Mouse (Mus musculus): ENCODE data around the gene Ftl1. TPM values are rescaled to one million over a fixed set of nuclear protein-coding genes. Genes with fewer than 3 reads are reported as not detected.
A peak's percentile ranks its signal among the peaks of the same experiment; 100 is the strongest.
"Not testable (repeated sequence)": the region's sequence is repeated elsewhere in the genome, so short reads cannot be mapped to it uniquely, and the experiment has no call there.

Ftl1 gene
- total RNA-seq, 1 experiment = 398 TPM

GRCm38 (mm10) chr7:45481374-45481927 lies 21.8 kb upstream of the Ftl1 start, which contains the start of gene Tulp2:
Gene Tulp2, plus strand, starts transcription at chr7:45481877.
- H3K4me3 ChIP-seq (ENCODE audit: insufficient read depth in 1 of 2, low read depth in 1 of 2, low read length in 2 of 2, poor library complexity in 1 of 2, severe bottlenecking in 1 of 2) = no peak within 1 kb of the TSS
- no peak for DNase-seq (ENCODE audit: low read depth, low spot score)
- TF ChIP-seq ZNF384 (IDR thresholded peaks at IDR 0.05; ENCODE audit: low read depth, low read length) = no peak
- peak; percentile 99 for TF ChIP-seq HCFC1 (IDR thresholded peaks at IDR 0.05; ENCODE audit: borderline replicate concordance, insufficient read depth, low read length)

GRCm38 (mm10) chr7:45480310-45480709 lies 20.6 kb upstream of the Ftl1 start:
- H3K9me3 ChIP-seq (ENCODE audit: control insufficient read depth, insufficient read depth, low read depth, low read length); H3K4me1 ChIP-seq (ENCODE audit: control insufficient read depth in 2 of 2, insufficient read depth in 2 of 2, low read length in 2 of 2, poor library complexity in 1 of 2); DNase-seq (ENCODE audit: low read depth, low spot score); H3K27ac ChIP-seq (ENCODE audit: insufficient read depth, low read depth, low read length, poor library complexity, severe bottlenecking); H3K9ac ChIP-seq (ENCODE audit: insufficient read depth, low read depth, low read length, poor library complexity, severe bottlenecking); H3K4me3 ChIP-seq (ENCODE audit: insufficient read depth in 1 of 2, low read depth in 1 of 2, low read length in 2 of 2, poor library complexity in 1 of 2, severe bottlenecking in 1 of 2); in situ Hi-C loops (cut with MboI; ENCODE audit: low sequenced_read_pairs in 2 of 2, unreplicated experiment in 2 of 2): not testable (repeated sequence)
- peaks cover 12% of the 10 kb centered on the region; the same call in 1 of the 2 replicates for H3K36me3 ChIP-seq (ENCODE audit: control insufficient read depth, insufficient read depth, low read length, poor library complexity, severe bottlenecking)

More at GRCm38 (mm10) chr7:45481374-45481927, 21.8 kb upstream of the Ftl1 start, which contains the start of gene Tulp2:
- Histone ChIP-seq H3K9ac (ENCODE audit: insufficient read depth, low read depth, low read length, poor library complexity, severe bottlenecking) (no peak within 1 kb of the TSS; the same call in 1 of the 2 replicates), H3K36me3 (ENCODE audit: control insufficient read depth, insufficient read depth, low read length, poor library complexity, severe bottlenecking) (peaks cover 15% of the 10 kb centered on the region; the same call in 1 of the 2 replicates), H3K27ac (ENCODE audit: insufficient read depth, low read depth, low read length, poor library complexity, severe bottlenecking) (no peak within 1 kb of the TSS), H3K4me1 (ENCODE audit: control insufficient read depth in 2 of 2, insufficient read depth in 2 of 2, low read length in 2 of 2, poor library complexity in 1 of 2) (peaks cover 2 to 6% of the 10 kb centered on the region in 2 experiments; a peak in 1 of 4 replicates), H3K9me3 (ENCODE audit: control insufficient read depth, insufficient read depth, low read depth, low read length) (no peaks in the 10 kb centered on the region)
- in situ Hi-C loops (cut with MboI; ENCODE audit: low sequenced_read_pairs in 2 of 2, unreplicated experiment in 2 of 2) = no loop called here

- H3K36me3 ChIP-seq (ENCODE audit: control insufficient read depth, insufficient read depth, low read length, poor library complexity, severe bottlenecking) = peaks cover 11% of the 10 kb centered on the region; the same call in 1 of the 2 replicates
- no peak for DNase-seq (ENCODE audit: low read depth, low spot score)
- H3K27ac ChIP-seq (ENCODE audit: insufficient read depth, low read depth, low read length, poor library complexity, severe bottlenecking) = no peak overlapping the region
- peak overlapping the region; percentile 5; the same call in 1 of the 2 replicates for H3K9ac ChIP-seq (ENCODE audit: insufficient read depth, low read depth, low read length, poor library complexity, severe bottlenecking)
- H3K4me3 ChIP-seq (ENCODE audit: insufficient read depth in 1 of 2, low read depth in 1 of 2, low read length in 2 of 2, poor library complexity in 1 of 2, severe bottlenecking in 1 of 2) = no peak overlapping the region
- no peaks in the 10 kb centered on the region for H3K9me3 ChIP-seq (ENCODE audit: control insufficient read depth, insufficient read depth, low read depth, low read length)
- TF ChIP-seq CHD2 (IDR thresholded peaks at IDR 0.05; ENCODE audit: low read depth, low read length) = no peak
- TF ChIP-seq ZNF384 (IDR thresholded peaks at IDR 0.05; ENCODE audit: low read depth, low read length) = no peak
- TF ChIP-seq ZC3H11A (IDR thresholded peaks at IDR 0.05; ENCODE audit: borderline replicate concordance, low read depth, low read length) = no peak
- no peak for TF ChIP-seq HCFC1 (IDR thresholded peaks at IDR 0.05; ENCODE audit: borderline replicate concordance, insufficient read depth, low read length)
- TF ChIP-seq MAFK (IDR thresholded peaks at IDR 0.05; ENCODE audit: insufficient read depth, low read depth, low read length) = no peak
- in situ Hi-C loops (cut with MboI; ENCODE audit: low sequenced_read_pairs in 2 of 2, unreplicated experiment in 2 of 2) = loop anchor here in 1 of 2 experiments (10.0 kb wide), 1 partner anchor 116 kb away; no protein-coding TSS in a partner anchor
- peaks cover 2 to 8% of the 10 kb centered on the region in 2 experiments; a peak in 2 of 4 replicates for H3K4me1 ChIP-seq (ENCODE audit: control insufficient read depth in 2 of 2, insufficient read depth in 2 of 2, low read length in 2 of 2, poor library complexity in 1 of 2)
Measured at GRCm38 (mm10) chr7:45478774-45479173, 19.1 kb upstream of the Ftl1 start.

- Histone ChIP-seq H3K4me1 (ENCODE audit: control insufficient read depth in 2 of 2, insufficient read depth in 2 of 2, low read length in 2 of 2, poor library complexity in 1 of 2) (peaks cover 2 to 8% of the 10 kb centered on the region in 2 experiments; a peak in 2 of 4 replicates), H3K36me3 (ENCODE audit: control insufficient read depth, insufficient read depth, low read length, poor library complexity, severe bottlenecking) (peaks cover 11% of the 10 kb centered on the region; the same call in 1 of the 2 replicates), H3K27ac (ENCODE audit: insufficient read depth, low read depth, low read length, poor library complexity, severe bottlenecking) (no peak overlapping the region), H3K4me3 (ENCODE audit: insufficient read depth in 1 of 2, low read depth in 1 of 2, low read length in 2 of 2, poor library complexity in 1 of 2, severe bottlenecking in 1 of 2) (no peak overlapping the region), H3K9ac (ENCODE audit: insufficient read depth, low read depth, low read length, poor library complexity, severe bottlenecking) (no peak overlapping the region), H3K9me3 (ENCODE audit: control insufficient read depth, insufficient read depth, low read depth, low read length) (no peaks in the 10 kb centered on the region)
- in situ Hi-C loops (cut with MboI; ENCODE audit: low sequenced_read_pairs in 2 of 2, unreplicated experiment in 2 of 2) = loop anchor here in 1 of 2 experiments (10.0 kb wide), 1 partner anchor 118 kb away; no protein-coding TSS in a partner anchor
- TF ChIP-seq ZC3H11A (IDR thresholded peaks at IDR 0.05; ENCODE audit: borderline replicate concordance, low read depth, low read length) = no peak
- TF ChIP-seq ZNF384 (IDR thresholded peaks at IDR 0.05; ENCODE audit: low read depth, low read length) = no peak
- TF ChIP-seq CHD2 (IDR thresholded peaks at IDR 0.05; ENCODE audit: low read depth, low read length) = no peak
- TF ChIP-seq MAFK (IDR thresholded peaks at IDR 0.05; ENCODE audit: insufficient read depth, low read depth, low read length) = no peak
- TF ChIP-seq HCFC1 (IDR thresholded peaks at IDR 0.05; ENCODE audit: borderline replicate concordance, insufficient read depth, low read length) = no peak
- no peak for DNase-seq (ENCODE audit: low read depth, low spot score)
Measured at GRCm38 (mm10) chr7:45477003-45477402, 17.3 kb upstream of the Ftl1 start.
